Mouse (Mus musculus) liver, postnatal 0 days (tissue): ENCODE measurements around the gene Sec14l4.
"Not testable (repeated sequence)": the region's sequence is repeated elsewhere in the genome, so short reads cannot be mapped to it uniquely, and the experiment has no call there.

Experiments
- CTCF ChIP-seq: sonication (generic); IDR thresholded peaks from 2 replicates; pipeline ENCODE4 v1.5.1; 2016; ENCODE audit warnings: antibody characterized with exemption, low read depth
- EP300 ChIP-seq: IDR thresholded peaks from 2 replicates; pipeline ENCODE4 v1.6.1; 2016; ENCODE audit warnings: antibody characterized with exemption, low read depth, mild to moderate bottlenecking

- not testable (repeated sequence) for TF ChIP-seq CTCF, EP300
These were observed 15.5 kb upstream of the Sec14l4 start for GRCm38 (mm10) chr11:4015796-4016195.
